Mouse (Mus musculus) forebrain, embryonic 15.5 days (tissue): ENCODE measurements at regions not wholly inside any gene's neighbourhood (a gene's known extent, or its start where the extent isn't known, plus 50 kb on each side); places are given as distances from the start of the nearest gene placed in this dataset.
"Not testable (repeated sequence)": the region's sequence is repeated elsewhere in the genome, so short reads cannot be mapped to it uniquely, and the experiment has no call there.

Source experiments
- ATAC-seq: fragments of 200-750 bp; cut with Nextera tagmentation; replicated peaks from 2 replicates; pipeline ENCODE4 v1.8.0; 2017; ENCODE audit warnings: mild to moderate bottlenecking, moderate TSS enrichment, moderate library complexity
- H3K27ac ChIP-seq: fragments of 300-500 bp; sonication (generic); replicated peaks from 2 replicates; pipeline ENCODE4 v1.5.1; 2015; ENCODE audit warnings: mild to moderate bottlenecking, inconsistent platforms
- H3K27me3 ChIP-seq: fragments of 300-500 bp; sonication (generic); 2 replicates; pipeline ENCODE4 v1.6.1; 2015; ENCODE audit warnings: inconsistent platforms
- H3K36me3 ChIP-seq: fragments of 300-500 bp; sonication (generic); 2 replicates; pipeline ENCODE4 v1.6.1; 2015; ENCODE audit warnings: mild to moderate bottlenecking, inconsistent platforms
- H3K4me1 ChIP-seq: fragments of 300-500 bp; sonication (generic); 2 replicates; pipeline ENCODE4 v1.6.1; 2015; ENCODE audit warnings: inconsistent platforms
- H3K4me2 ChIP-seq: fragments of 300-500 bp; sonication (generic); replicated peaks from 2 replicates; pipeline ENCODE4 v1.6.1; 2015; ENCODE audit warnings: mild to moderate bottlenecking, inconsistent platforms
- H3K4me3 ChIP-seq: fragments of 300-500 bp; sonication (generic); 2 replicates; pipeline ENCODE4 v1.5.1; 2015; ENCODE audit warnings: mild to moderate bottlenecking, inconsistent platforms
- H3K9ac ChIP-seq: fragments of 300-500 bp; sonication (generic); replicated peaks from 2 replicates; pipeline ENCODE4 v1.6.1; 2015; ENCODE audit warnings: mild to moderate bottlenecking, inconsistent platforms
- H3K9me3 ChIP-seq: fragments of 300-500 bp; sonication (generic); 2 replicates; pipeline ENCODE4 v1.6.1; 2016; ENCODE audit warnings: inconsistent platforms
- WGBS: fragments of 180-500 bp; shearing (Covaris S2); methylation state at CpG from one replicate; pipeline ENCODE4 v1.1.7; 2015; ENCODE audit warnings: mixed read lengths; 5-methylcytosine and 5-hydroxymethylcytosine counted together

DNA sequence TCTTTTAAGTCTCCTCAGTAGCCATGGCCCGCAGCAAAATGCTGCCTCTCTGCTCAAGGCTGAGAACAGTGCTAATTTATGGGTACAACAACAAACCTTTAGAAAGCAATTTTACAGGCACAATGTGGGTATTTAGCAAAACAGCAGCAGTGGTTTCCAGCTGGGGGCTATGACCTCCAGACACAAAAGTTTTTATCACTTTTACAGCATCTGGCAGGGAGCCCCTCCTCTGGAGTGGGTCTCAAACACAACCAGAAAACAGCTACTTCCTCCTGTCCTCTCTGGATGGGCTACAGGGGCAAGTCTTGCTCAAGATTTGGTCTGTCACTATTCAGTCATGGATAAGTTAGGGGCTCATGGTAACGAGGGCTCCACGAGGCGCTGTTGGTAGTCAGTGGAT lies 137.1 kb upstream of the Trpc7 start:
- 67% methylated on average over 4 of the region's 4 CpGs for WGBS

DNA sequence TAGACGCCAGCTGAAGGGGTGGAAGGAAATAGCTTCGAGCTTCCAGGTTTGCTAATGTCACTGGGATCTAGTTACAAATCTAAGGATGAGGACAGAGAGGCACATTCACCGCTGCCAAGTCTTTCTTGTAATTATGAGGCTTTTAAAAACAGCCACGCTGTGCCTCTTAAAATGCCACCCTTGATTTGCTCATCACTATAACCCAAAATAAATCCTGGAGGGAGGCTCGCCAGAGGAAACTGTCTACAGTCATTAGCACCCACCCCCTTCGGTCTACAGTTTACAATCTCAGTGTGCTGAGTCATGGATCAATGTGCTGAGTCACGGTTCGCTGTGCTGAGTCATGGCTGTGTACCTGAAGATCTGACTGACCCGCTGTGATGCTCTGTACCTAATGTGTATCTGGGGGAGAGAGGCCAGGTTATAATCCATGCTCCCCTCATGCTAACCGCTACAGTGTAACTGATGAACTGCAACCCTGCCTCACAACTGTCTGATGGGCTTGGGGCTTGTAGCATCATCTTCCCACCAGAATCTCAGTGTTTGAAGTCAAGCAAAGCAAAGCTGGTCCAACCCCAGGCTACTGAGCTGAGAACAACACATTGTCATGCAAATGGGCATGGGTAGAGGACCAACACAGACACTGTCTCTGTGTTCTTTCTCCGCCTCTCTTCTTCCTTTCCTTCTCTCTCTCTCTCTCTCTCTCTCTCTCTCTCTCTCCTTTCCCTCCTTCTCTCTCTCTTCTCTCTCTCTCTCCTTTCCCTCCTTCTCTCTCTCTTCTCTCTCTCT lies 122.0 kb upstream of the Trpc7 start:
- H3K4me2 ChIP-seq, result no peak overlapping the region
- no peak overlapping the region for H3K9ac ChIP-seq
- WGBS, result 63% methylated on average over 11 of the region's 11 CpGs
- H3K27me3 ChIP-seq, result no peaks in the 10 kb centered on the region
- 0 out of 2 replicates have a peak overlapping the region, but pooled peaks have one; percentile 5 for H3K27ac ChIP-seq
- H3K4me3 ChIP-seq, result no peak overlapping the region
- peaks cover 9% of the 10 kb centered on the region for H3K4me1 ChIP-seq
- H3K9me3 ChIP-seq, result no peaks in the 10 kb centered on the region
- H3K36me3 ChIP-seq, result no peaks in the 10 kb centered on the region
- ATAC-seq, result no peak

More for the DNA sequence above, 137.1 kb upstream of the Trpc7 start:
- Histone ChIP-seq H3K27ac (no peak overlapping the region), H3K27me3 (no peaks in the 10 kb centered on the region), H3K4me1 (no peaks in the 10 kb centered on the region), H3K9ac (no peak overlapping the region), H3K4me3 (no peak overlapping the region), H3K4me2 (no peak overlapping the region), H3K9me3 (no peaks in the 10 kb centered on the region), H3K36me3 (no peaks in the 10 kb centered on the region)
- ATAC-seq, result no peak

DNA sequence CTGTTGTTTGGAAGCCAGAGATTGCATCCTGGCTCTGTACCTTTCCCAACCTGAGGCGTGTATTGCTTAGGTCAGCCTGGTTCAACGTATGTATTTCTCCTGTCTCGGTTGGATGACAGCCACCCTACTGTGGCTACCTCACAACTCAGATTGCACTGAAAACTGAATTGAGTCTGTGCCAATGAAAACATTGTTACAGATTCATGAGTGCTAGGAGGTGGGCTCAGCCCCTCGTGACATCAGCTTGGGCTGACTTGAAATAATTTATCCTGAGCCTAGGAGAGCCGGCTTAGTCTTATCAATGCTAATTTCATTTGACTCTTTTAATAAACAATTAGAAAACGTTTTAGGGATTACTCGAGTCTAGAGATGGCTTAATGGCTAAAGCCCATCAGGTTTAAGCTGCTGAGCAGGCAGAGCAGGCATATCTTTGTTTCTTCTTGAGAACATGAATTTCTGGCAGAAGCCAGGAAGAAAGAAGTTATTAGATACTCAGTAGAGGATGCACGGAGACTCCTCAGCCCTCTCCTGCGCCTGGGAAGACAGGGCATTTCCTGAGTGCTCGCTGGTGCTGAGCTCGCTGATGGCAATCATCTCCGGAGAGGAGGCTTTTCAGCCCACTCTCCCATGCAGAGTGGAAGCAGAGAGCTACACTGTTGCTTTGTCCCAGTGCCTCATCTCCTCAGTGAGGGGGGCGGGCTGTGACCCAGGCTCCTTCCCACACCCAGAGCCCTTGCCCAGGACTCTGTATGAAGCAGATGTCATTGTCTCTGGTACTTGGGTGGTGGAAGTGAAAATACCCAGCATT lies 120.9 kb upstream of the Trpc7 start:
- H3K4me2 ChIP-seq, result no peak overlapping the region
- H3K9ac ChIP-seq, result no peak overlapping the region
- no peak overlapping the region; the same call in 1 of the 2 replicates for H3K27ac ChIP-seq
- no peaks in the 10 kb centered on the region for H3K9me3 ChIP-seq
- no peak for ATAC-seq
- no peak overlapping the region for H3K4me3 ChIP-seq
- H3K4me1 ChIP-seq, result peaks cover 9% of the 10 kb centered on the region
- WGBS, result 39% methylated on average over 13 of the region's 13 CpGs
- H3K27me3 ChIP-seq, result no peaks in the 10 kb centered on the region
- H3K36me3 ChIP-seq, result no peaks in the 10 kb centered on the region

DNA sequence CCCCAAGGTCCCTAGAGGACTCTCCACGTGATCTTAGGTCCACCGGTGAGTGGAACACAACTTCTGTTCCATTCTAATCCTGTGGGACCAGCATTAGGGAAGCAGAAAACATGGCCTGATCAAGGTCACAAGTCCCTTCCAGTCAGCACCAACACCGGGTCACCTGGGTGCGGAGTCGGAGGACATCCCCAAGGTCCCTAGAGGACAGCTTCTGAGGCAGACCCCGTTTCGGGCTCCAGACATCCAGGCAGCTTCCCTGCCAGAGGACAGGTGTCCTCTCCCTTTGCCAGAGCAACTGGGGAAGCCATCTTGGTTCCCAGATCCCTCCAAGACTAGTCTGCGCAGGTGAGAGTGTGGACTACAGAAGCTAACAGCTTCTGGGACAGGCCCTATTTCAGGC lies 111.4 kb upstream of the Trpc7 start:
- H3K27ac ChIP-seq, H3K9me3 ChIP-seq, H3K36me3 ChIP-seq, ATAC-seq, H3K4me2 ChIP-seq, H3K27me3 ChIP-seq, H3K9ac ChIP-seq, H3K4me3 ChIP-seq: not testable (repeated sequence)
- WGBS, result 95% methylated on average over 8 of the region's 8 CpGs
- H3K4me1 ChIP-seq, result peaks cover 13% of the 10 kb centered on the region; the same call in 1 of the 2 replicates

DNA sequence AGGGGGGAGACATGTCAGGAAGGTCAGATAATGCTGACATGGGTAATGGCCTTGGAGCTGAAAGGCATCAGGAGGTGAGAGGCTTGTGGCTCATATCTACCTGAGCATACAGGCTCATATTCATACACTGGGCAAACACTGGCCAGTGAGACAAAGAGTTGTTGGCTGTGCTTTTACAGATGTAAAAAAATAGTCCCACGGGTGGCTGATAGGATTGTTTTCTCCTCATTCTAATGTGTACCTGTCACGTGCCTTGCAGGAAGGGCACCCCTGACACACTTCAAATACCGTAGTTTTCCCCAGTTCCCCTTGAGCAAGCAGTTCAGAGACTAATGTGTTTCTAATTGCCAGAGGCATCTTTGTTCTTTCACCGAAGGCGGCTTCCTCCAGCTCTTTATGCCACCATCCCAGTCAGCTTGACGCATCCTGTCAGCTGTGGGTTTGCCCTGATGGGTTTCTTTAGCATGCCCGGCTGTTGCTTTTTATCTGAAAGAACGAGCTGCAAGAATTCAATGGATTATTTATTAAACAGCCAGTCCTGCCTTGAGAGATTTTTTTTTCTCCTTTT lies 107.9 kb upstream of the Trpc7 start:
- H3K36me3 ChIP-seq, result no peaks in the 10 kb centered on the region
- peak; percentile 43; the same call in 1 of the 2 replicates for ATAC-seq
- 4% methylated on average over 8 of the region's 8 CpGs for WGBS
- H3K9me3 ChIP-seq, result no peaks in the 10 kb centered on the region
- H3K27me3 ChIP-seq, result no peaks in the 10 kb centered on the region
- no peak overlapping the region for H3K9ac ChIP-seq
- peak overlapping the region; percentile 73 for H3K27ac ChIP-seq
- no peak overlapping the region for H3K4me2 ChIP-seq
- H3K4me1 ChIP-seq, result peaks cover 17% of the 10 kb centered on the region; the same call in 1 of the 2 replicates
- no peak overlapping the region for H3K4me3 ChIP-seq

DNA sequence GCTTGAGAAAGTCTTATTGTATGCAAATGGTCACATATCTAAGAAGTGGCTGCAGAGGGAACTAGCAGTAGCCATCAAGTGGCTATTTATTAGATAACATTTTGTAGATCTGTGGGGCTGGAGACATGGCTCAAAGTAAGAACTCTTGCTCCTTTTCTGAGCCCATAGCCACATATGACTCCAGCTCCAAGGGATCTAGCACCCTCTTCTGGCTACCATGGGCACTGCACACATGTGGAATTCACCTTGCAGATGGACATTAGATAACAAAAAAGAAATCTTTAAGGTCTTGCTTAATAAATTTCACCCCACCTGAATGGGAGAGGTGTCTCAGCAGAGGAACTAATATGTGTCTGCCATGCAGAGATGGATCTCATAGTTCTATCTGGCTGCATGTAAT lies 96.2 kb upstream of the Trpc7 start:
- H3K9ac ChIP-seq, result no peak overlapping the region
- no peak overlapping the region for H3K27ac ChIP-seq
- no peak for ATAC-seq
- H3K4me3 ChIP-seq, result no peak overlapping the region
- H3K4me1 ChIP-seq, result peaks cover 4% of the 10 kb centered on the region; the same call in 1 of the 2 replicates
- no peaks in the 10 kb centered on the region for H3K9me3 ChIP-seq
- H3K27me3 ChIP-seq, result no peaks in the 10 kb centered on the region
- no peak overlapping the region for H3K4me2 ChIP-seq
- no peaks in the 10 kb centered on the region for H3K36me3 ChIP-seq

DNA sequence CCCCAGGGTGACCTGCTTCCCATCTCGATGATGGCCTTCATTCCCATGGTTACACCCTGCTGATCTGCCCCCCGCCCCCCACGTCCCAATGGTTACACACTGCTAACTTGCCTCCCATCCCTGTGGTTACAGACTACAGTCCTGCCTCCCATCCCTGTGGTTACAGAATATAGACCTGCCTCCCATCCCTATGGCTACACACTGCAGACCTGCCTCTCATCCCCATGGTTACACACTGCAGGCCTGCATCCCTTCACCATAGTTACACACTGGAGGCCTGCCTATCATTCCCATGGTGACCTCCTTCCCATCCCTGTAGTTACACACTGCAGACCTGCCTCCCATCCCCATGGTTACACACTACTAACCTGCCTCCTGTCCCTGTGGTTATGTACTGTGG lies 78.3 kb upstream of the Trpc7 start:
- no peak overlapping the region for H3K9ac ChIP-seq
- H3K36me3 ChIP-seq, result no peaks in the 10 kb centered on the region
- 0 out of 2 replicates have a peak, but pooled peaks have one; percentile 48 for ATAC-seq
- no peaks in the 10 kb centered on the region for H3K4me1 ChIP-seq
- H3K4me3 ChIP-seq, result no peak overlapping the region
- no peaks in the 10 kb centered on the region for H3K27me3 ChIP-seq
- H3K27ac ChIP-seq, result no peak overlapping the region
- no peaks in the 10 kb centered on the region for H3K9me3 ChIP-seq
- H3K4me2 ChIP-seq, result no peak overlapping the region
- WGBS, result 91% methylated on average over 3 of the region's 3 CpGs

DNA sequence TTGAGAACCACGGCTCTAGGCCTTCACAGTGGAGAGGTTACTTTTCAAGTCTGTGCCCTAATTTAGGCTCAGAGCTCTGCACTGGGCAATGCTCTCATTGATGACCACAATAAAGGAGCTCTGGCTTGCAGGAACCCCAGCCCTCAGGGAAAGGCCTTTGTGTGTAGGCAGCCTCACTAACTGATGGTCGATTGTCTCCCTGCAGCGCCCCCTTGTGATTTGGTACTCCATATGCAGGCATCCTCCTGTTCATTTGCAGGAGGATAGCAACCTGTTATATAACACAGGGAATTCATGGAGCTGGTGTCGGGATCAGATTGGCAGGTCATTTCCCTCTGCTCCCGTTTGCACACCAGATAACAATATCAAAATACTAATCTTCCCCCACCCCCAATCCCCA lies 59.6 kb upstream of the Trpc7 start:
- 47% methylated on average over 5 of the region's 5 CpGs for WGBS
- no peak for ATAC-seq
- Histone ChIP-seq H3K4me2 (no peak overlapping the region), H3K4me3 (no peak overlapping the region), H3K27ac (no peak overlapping the region), H3K9me3 (no peaks in the 10 kb centered on the region), H3K27me3 (no peaks in the 10 kb centered on the region), H3K4me1 (no peaks in the 10 kb centered on the region), H3K36me3 (no peaks in the 10 kb centered on the region), H3K9ac (no peak overlapping the region)

DNA sequence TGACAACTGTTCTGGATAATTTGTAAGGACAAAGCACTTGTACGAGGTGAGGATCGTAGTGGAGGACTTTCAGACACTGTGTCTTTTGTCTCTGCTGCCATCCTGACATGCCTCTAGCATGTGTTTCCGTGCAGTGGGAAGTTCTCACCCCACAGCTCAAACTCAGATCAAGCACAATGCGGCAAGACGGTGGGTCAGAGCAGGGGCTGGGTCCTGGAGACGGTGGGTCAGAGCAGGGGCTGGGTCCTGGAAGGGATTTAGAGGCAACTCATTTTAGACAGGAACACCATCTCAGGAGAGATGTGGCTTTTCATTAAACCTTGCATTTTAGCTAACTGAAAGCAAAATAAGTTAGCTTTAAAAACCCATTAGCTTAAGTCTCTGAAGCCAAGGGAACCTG lies 52.3 kb upstream of the Trpc7 start:
- Histone ChIP-seq H3K27me3 (no peaks in the 10 kb centered on the region), H3K9me3 (no peaks in the 10 kb centered on the region), H3K9ac (no peak overlapping the region), H3K4me2 (no peak overlapping the region), H3K27ac (no peak overlapping the region), H3K4me3 (no peak overlapping the region), H3K4me1 (no peaks in the 10 kb centered on the region), H3K36me3 (no peaks in the 10 kb centered on the region)
- no peak for ATAC-seq
- 77% methylated on average over 6 of the region's 6 CpGs for WGBS

DNA sequence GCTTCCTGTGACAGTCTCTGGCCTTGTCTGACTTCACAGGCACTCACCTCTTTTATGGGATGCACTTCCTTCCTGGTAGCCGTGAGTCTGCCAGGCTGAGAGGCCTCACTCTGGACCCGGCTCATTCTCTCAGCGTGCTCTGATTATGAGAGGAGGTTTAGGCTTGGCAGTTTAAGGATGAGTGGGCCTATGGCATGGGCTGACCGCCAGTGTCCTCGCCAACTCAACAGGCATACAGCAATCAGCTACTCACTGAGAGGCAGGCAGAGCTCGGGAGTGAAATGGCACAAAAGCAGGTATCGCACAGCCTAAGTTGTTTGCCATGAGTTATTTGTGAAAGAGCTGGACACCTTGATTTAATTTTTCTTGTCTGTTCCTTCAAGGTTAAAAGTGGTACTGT lies 51.5 kb upstream of the Trpc7 start:
- WGBS, result 79% methylated on average over 7 of the region's 7 CpGs
- H3K36me3 ChIP-seq, result no peaks in the 10 kb centered on the region
- H3K9me3 ChIP-seq, result no peaks in the 10 kb centered on the region
- ATAC-seq, result no peak
- H3K9ac ChIP-seq, result no peak overlapping the region
- H3K4me1 ChIP-seq, result no peaks in the 10 kb centered on the region
- no peaks in the 10 kb centered on the region for H3K27me3 ChIP-seq
- no peak overlapping the region for H3K4me3 ChIP-seq
- no peak overlapping the region for H3K27ac ChIP-seq
- no peak overlapping the region for H3K4me2 ChIP-seq
